In genomic region chr7:101526484-101526883, GRCm38 (mm10) we compare ENCODE assay signal across 17 mouse cellular contexts.
DNase-seq lines count a peak whose midpoint lies in the region.
"Had no signal": no experiment of that assay in that cellular context is flagged by ENCODE, and none has a peak within 500 bp of the region (broad histone marks: within the 10 kb centered on the region; RNA-seq: fewer than 3 reads in every experiment).

No protein-coding gene starts in this region.

- DNase-seq in cerebellum, postnatal 10 days: peak; percentile 52 to 55
- no peak for DNase-seq in cerebellum, adult 9-11 months
- DNase-seq in cerebellum, postnatal 14 days: peak; percentile 42 to 43
- DNase-seq in cerebellum, postnatal 36 days: no peak
- peak; percentile 17 for DNase-seq in Muller cell, postnatal 12 days (ENCODE audit: inconsistent ontology term)
- no peak for DNase-seq in embryo, embryonic 9.5 days (ENCODE audit: extremely low spot score)
- DNase-seq: adrenal gland, adult 2 months; adrenal gland, adult 8-10 months; adrenal gland, postnatal 10 days; adrenal gland, postnatal 14 days; adrenal gland, postnatal 25 days; adrenal gland, postnatal 36 days; B cell, adult 2 months; cerebellum, adult 11 months; cerebellum, adult 11-12 months; cerebellum, adult 18-20 months; cerebellum, adult 2 months had no signal

Comparison
In these comparisons a context has a peak if more than half of its experiments do, and no peak if none do; other contexts are left out.
1. DNase-seq: peak in cerebellum, postnatal 10 days (2 of 2), cerebellum, postnatal 14 days (2 of 2) and Muller cell, postnatal 12 days (single experiment); none in cerebellum, adult 9-11 months (single experiment), cerebellum, postnatal 36 days (0 of 2) and embryo, embryonic 9.5 days (single experiment).